Mouse (Mus musculus) bone marrow, adult 2 months (tissue): ENCODE data around the gene Kdm4b.

ENCODE experiments used
- CTCF ChIP-seq: fragments of 200-500 bp; IDR thresholded peaks from 2 replicates; pipeline ENCODE4 v1.5.1; 2011; ENCODE audit warnings: low read length, control low read depth; ENCODE audit not compliant: control insufficient read depth, insufficient read depth
- POLR2A ChIP-seq: fragments of 200-500 bp; IDR thresholded peaks from 2 replicates; pipeline ENCODE4 v1.6.1; 2011; ENCODE audit warnings: low read depth, mild to moderate bottlenecking, control low read depth, low read length, borderline replicate concordance; ENCODE audit not compliant: control insufficient read depth

- TF ChIP-seq CTCF (no peak), POLR2A (no peak)
Observed at GRCm38 (mm10) chr17:56361542-56361941, 35.7 kb downstream of the Kdm4b start.
